Mouse (Mus musculus): ENCODE measurements at regions not wholly inside any gene's neighbourhood (a gene's known extent, or its start where the extent isn't known, plus 50 kb on each side); places are given as distances from the start of the nearest gene placed in this dataset.

GRCm38 (mm10) chr8:44767271-44767670 lies 168.0 kb upstream of the Fat1 start:
- no peak overlapping the region for H3K27ac ChIP-seq (replicated peaks)
- ATAC-seq (ENCODE audit: low FRiP score, low TSS enrichment), result no peak

DNA sequence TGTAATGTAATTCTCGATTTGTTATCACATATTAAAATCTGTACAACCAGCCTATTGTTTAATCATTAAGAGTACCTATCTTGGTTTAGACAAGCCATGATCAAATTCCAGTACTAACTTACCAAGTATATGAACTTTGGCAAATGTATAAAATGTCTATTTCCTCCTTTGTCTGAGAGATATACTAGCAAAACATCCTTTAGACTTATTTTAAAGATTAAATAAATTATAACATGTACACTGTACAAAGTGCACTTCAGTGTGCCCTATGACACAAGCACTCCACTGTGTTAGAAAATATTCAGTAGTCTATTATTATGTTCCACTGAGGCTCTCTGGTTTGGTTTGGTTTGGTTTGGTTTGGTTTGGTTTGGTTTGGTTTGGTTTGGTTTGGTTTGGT lies 156.0 kb upstream of the Fat1 start:
- ATAC-seq (ENCODE audit: low FRiP score, low TSS enrichment), result no peak
- no peaks in the 10 kb centered on the region for H3K36me3 ChIP-seq (ENCODE audit: control insufficient read depth, insufficient read depth, low read length)
- DNase-seq (ENCODE audit: low spot score), result no peak
- no peaks in the 10 kb centered on the region for H3K9me3 ChIP-seq (ENCODE audit: control insufficient read depth, low read length)
- no peak for TF ChIP-seq EP300 (optimal IDR thresholded peaks at IDR 0.05)
- no peak for TF ChIP-seq CTCF (IDR thresholded peaks at IDR 0.05; ENCODE audit: low read depth)
- no peak overlapping the region for H3K4me2 ChIP-seq (replicated peaks; ENCODE audit: low read depth)
- H3K27ac ChIP-seq (replicated peaks), result no peak overlapping the region
- H3K4me1 ChIP-seq (replicated peaks; ENCODE audit: control insufficient read depth, insufficient read depth), result no peaks in the 10 kb centered on the region
- no peaks in the 10 kb centered on the region for H3K27me3 ChIP-seq (ENCODE audit: control insufficient read depth, insufficient read depth, low read length)
- 68% methylated on average over 1 of the region's 1 CpGs for WGBS
- H3K9ac ChIP-seq (ENCODE audit: low read length), result no peak overlapping the region
- no peak overlapping the region for H3K4me3 ChIP-seq (ENCODE audit: low read depth, low read length)

More at GRCm38 (mm10) chr8:44767271-44767670, 168.0 kb upstream of the Fat1 start:
- Histone ChIP-seq H3K9ac (ENCODE audit: low read length) (no peak overlapping the region), H3K4me3 (ENCODE audit: low read depth, low read length) (no peak overlapping the region), H3K4me2 (replicated peaks; ENCODE audit: low read depth) (no peak overlapping the region), H3K27me3 (ENCODE audit: control insufficient read depth, insufficient read depth, low read length) (no peaks in the 10 kb centered on the region), H3K4me1 (replicated peaks; ENCODE audit: control insufficient read depth, insufficient read depth) (no peaks in the 10 kb centered on the region), H3K36me3 (ENCODE audit: control insufficient read depth, insufficient read depth, low read length) (no peaks in the 10 kb centered on the region), H3K9me3 (ENCODE audit: control insufficient read depth, low read length) (no peaks in the 10 kb centered on the region)
- no peak for TF ChIP-seq CTCF (IDR thresholded peaks at IDR 0.05; ENCODE audit: low read depth)
- TF ChIP-seq EP300 (optimal IDR thresholded peaks at IDR 0.05), result no peak
- 47% methylated on average over 4 of the region's 4 CpGs for WGBS
- no peak for DNase-seq (ENCODE audit: low spot score)

DNA sequence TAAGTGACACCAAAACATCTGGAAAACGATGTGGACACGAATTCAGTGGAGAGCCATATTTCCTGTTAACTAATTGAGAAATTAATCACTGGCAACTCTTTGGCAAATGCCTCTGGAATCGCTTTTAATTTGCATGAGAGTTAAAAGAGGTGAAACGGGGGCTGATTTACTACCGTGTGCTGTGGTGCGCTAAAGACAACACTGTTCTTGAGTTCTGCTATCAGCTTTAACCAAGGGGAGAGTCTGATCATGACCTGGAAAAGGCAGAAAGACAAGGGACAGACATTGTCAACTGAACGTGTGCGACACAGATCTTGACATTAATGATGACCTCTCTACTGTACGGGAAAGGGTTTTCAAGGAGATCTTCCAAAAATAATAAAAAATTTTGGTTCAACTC lies 152.8 kb upstream of the Fat1 start:
- no peak overlapping the region for H3K4me3 ChIP-seq (ENCODE audit: low read depth, low read length)
- no peak for TF ChIP-seq EP300 (optimal IDR thresholded peaks at IDR 0.05)
- no peak for TF ChIP-seq CTCF (IDR thresholded peaks at IDR 0.05; ENCODE audit: low read depth)
- ATAC-seq (ENCODE audit: low FRiP score, low TSS enrichment) (no peak), DNase-seq (ENCODE audit: low spot score) (no peak)
- 86% methylated on average over 9 of the region's 9 CpGs for WGBS
- H3K4me1 ChIP-seq (replicated peaks; ENCODE audit: control insufficient read depth, insufficient read depth), result no peaks in the 10 kb centered on the region
- H3K9me3 ChIP-seq (ENCODE audit: control insufficient read depth, low read length), result no peaks in the 10 kb centered on the region
- no peak overlapping the region for H3K4me2 ChIP-seq (replicated peaks; ENCODE audit: low read depth)
- H3K27ac ChIP-seq (replicated peaks), result no peak overlapping the region
- H3K27me3 ChIP-seq (ENCODE audit: control insufficient read depth, insufficient read depth, low read length), result no peaks in the 10 kb centered on the region
- no peak overlapping the region for H3K9ac ChIP-seq (ENCODE audit: low read length)
- H3K36me3 ChIP-seq (ENCODE audit: control insufficient read depth, insufficient read depth, low read length), result no peaks in the 10 kb centered on the region

GRCm38 (mm10) chr8:44785161-44785560 lies 150.1 kb upstream of the Fat1 start:
- no peaks in the 10 kb centered on the region for H3K4me1 ChIP-seq (replicated peaks; ENCODE audit: control insufficient read depth, insufficient read depth)
- no peak for ATAC-seq (ENCODE audit: low FRiP score, low TSS enrichment)
- H3K27ac ChIP-seq (replicated peaks), result no peak overlapping the region
- no peak for DNase-seq (ENCODE audit: low spot score)
- no peak overlapping the region for H3K4me3 ChIP-seq (ENCODE audit: low read depth, low read length)
- H3K9me3 ChIP-seq (ENCODE audit: control insufficient read depth, low read length), result no peaks in the 10 kb centered on the region
- no peaks in the 10 kb centered on the region for H3K27me3 ChIP-seq (ENCODE audit: control insufficient read depth, insufficient read depth, low read length)
- no peak overlapping the region for H3K4me2 ChIP-seq (replicated peaks; ENCODE audit: low read depth)
- H3K9ac ChIP-seq (ENCODE audit: low read length), result no peak overlapping the region
- WGBS, result 74% methylated on average over 8 of the region's 8 CpGs
- no peaks in the 10 kb centered on the region for H3K36me3 ChIP-seq (ENCODE audit: control insufficient read depth, insufficient read depth, low read length)
- TF ChIP-seq CTCF (IDR thresholded peaks at IDR 0.05; ENCODE audit: low read depth), result no peak
- no peak for TF ChIP-seq EP300 (optimal IDR thresholded peaks at IDR 0.05)

GRCm38 (mm10) chr8:44786740-44787139 lies 148.5 kb upstream of the Fat1 start:
- WGBS, result 49% methylated on average over 5 of the region's 5 CpGs
- Histone ChIP-seq H3K27me3 (ENCODE audit: control insufficient read depth, insufficient read depth, low read length) (no peaks in the 10 kb centered on the region), H3K36me3 (ENCODE audit: control insufficient read depth, insufficient read depth, low read length) (no peaks in the 10 kb centered on the region), H3K9me3 (ENCODE audit: control insufficient read depth, low read length) (no peaks in the 10 kb centered on the region), H3K4me3 (ENCODE audit: low read depth, low read length) (no peak overlapping the region), H3K4me1 (replicated peaks; ENCODE audit: control insufficient read depth, insufficient read depth) (no peaks in the 10 kb centered on the region), H3K9ac (ENCODE audit: low read length) (no peak overlapping the region), H3K27ac (replicated peaks) (no peak overlapping the region), H3K4me2 (replicated peaks; ENCODE audit: low read depth) (no peak overlapping the region)
- DNase-seq (ENCODE audit: low spot score) (no peak), ATAC-seq (ENCODE audit: low FRiP score, low TSS enrichment) (no peak)
- TF ChIP-seq EP300 (optimal IDR thresholded peaks at IDR 0.05) (no peak), CTCF (IDR thresholded peaks at IDR 0.05; ENCODE audit: low read depth) (no peak)

DNA sequence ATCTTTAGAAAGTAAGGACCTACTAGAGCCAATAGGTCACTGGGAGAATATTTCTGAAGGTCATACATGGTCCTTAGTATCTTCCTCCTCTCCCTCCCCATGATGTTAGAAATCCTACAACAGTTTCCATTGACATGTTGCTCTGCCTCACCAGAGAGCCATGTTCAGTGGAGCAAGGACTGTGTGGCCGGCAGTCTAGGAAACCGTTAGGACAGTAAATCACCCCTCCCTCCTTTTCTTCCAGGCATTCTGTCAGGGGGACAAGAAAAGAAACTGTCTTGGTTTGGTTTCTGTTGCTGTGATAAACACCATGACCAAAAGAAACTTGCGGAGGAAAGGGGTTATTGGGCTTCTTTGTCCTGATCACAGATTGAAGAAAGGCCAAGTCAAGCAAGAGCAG lies 147.0 kb upstream of the Fat1 start:
- ATAC-seq (ENCODE audit: low FRiP score, low TSS enrichment), result no peak
- 81% methylated on average over 3 of the region's 3 CpGs for WGBS
- Histone ChIP-seq H3K27ac (replicated peaks) (no peak overlapping the region), H3K4me2 (replicated peaks; ENCODE audit: low read depth) (no peak overlapping the region), H3K27me3 (ENCODE audit: control insufficient read depth, insufficient read depth, low read length) (no peaks in the 10 kb centered on the region), H3K9ac (ENCODE audit: low read length) (no peak overlapping the region), H3K4me3 (ENCODE audit: low read depth, low read length) (no peak overlapping the region), H3K9me3 (ENCODE audit: control insufficient read depth, low read length) (no peaks in the 10 kb centered on the region), H3K36me3 (ENCODE audit: control insufficient read depth, insufficient read depth, low read length) (no peaks in the 10 kb centered on the region), H3K4me1 (replicated peaks; ENCODE audit: control insufficient read depth, insufficient read depth) (no peaks in the 10 kb centered on the region)
- no peak for DNase-seq (ENCODE audit: low spot score)
- no peak for TF ChIP-seq CTCF (IDR thresholded peaks at IDR 0.05; ENCODE audit: low read depth)
- TF ChIP-seq EP300 (optimal IDR thresholded peaks at IDR 0.05), result no peak
